Mouse (Mus musculus) E14TG2a.4 (cell line): ENCODE measurements around the gene Itga9.

Source experiments
- CTCF ChIP-seq: conservative IDR thresholded peaks from 2 replicates; pipeline ENCODE4 v1.5.1; 2014; ENCODE audit warnings: low read length
- NANOG ChIP-seq: IDR thresholded peaks from 2 replicates; pipeline ENCODE4 v1.6.1; 2014; ENCODE audit warnings: borderline replicate concordance, low read length, mixed read lengths
- POU5F1 ChIP-seq: IDR thresholded peaks from 2 replicates; pipeline ENCODE4 v1.6.1; 2014; ENCODE audit warnings: low read length, borderline replicate concordance

DNA sequence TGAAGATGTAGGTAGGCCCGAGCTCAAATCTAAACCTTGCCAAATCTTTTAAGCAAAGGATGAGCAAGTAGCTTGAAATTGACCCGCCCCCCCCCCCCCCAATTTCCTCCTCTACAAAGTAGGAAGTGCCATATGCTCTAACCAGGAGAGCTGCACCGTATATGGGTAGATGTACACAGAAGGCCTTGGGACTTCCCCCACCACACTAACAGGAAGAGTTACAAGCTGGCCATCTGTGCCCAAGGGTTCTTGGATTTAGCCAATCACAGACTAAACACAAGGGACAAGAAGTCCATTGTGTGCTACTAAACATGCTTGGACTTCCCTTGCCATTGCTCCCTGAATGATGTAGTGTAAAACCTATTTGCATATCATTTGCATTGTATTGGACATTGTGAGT is 63.2 kb downstream of the Itga9 start:
- no peak for TF ChIP-seq CTCF
- no peak for TF ChIP-seq NANOG
- no peak for TF ChIP-seq POU5F1
